Mouse (Mus musculus) neural tube, embryonic 13.5 days (tissue): Measurements from ENCODE around the gene Acoxl. TPM values are rescaled to one million over a fixed set of nuclear protein-coding genes. Genes with fewer than 3 reads are reported as not detected.
A peak's percentile ranks its signal among the peaks of the same experiment; 100 is the strongest.

Experiments used
- ATAC-seq: fragments of 200-750 bp; cut with Nextera tagmentation; 2 replicates; pipeline ENCODE4 v1.8.0; 2017; ENCODE audit warnings: low read depth, mild to moderate bottlenecking, moderate TSS enrichment, moderate library complexity
- H3K27ac ChIP-seq: fragments of 300-500 bp; sonication (generic); replicated peaks from 2 replicates; pipeline ENCODE4 v1.5.1; 2015; ENCODE audit warnings: moderate library complexity, mild to moderate bottlenecking, inconsistent platforms
- H3K27me3 ChIP-seq: fragments of 300-500 bp; sonication (generic); 2 replicates; pipeline ENCODE4 v1.6.1; 2015; ENCODE audit warnings: mild to moderate bottlenecking, inconsistent platforms
- H3K36me3 ChIP-seq: fragments of 300-500 bp; sonication (generic); 2 replicates; pipeline ENCODE4 v1.6.1; 2015; ENCODE audit warnings: mild to moderate bottlenecking, inconsistent platforms
- H3K4me1 ChIP-seq: fragments of 300-500 bp; sonication (generic); replicated peaks from 2 replicates; pipeline ENCODE4 v1.6.1; 2015; ENCODE audit warnings: inconsistent platforms
- H3K4me2 ChIP-seq: fragments of 300-500 bp; sonication (generic); 2 replicates; pipeline ENCODE4 v1.6.1; 2015; ENCODE audit warnings: inconsistent platforms, mild to moderate bottlenecking, moderate library complexity
- H3K4me3 ChIP-seq: fragments of 300-500 bp; sonication (generic); 2 replicates; pipeline ENCODE4 v1.5.1; 2015; ENCODE audit warnings: mild to moderate bottlenecking, inconsistent platforms
- H3K9ac ChIP-seq: fragments of 300-500 bp; sonication (generic); 2 replicates; pipeline ENCODE4 v1.6.1; 2015; ENCODE audit warnings: moderate library complexity, mild to moderate bottlenecking, inconsistent platforms
- H3K9me3 ChIP-seq: fragments of 300-500 bp; sonication (generic); 2 replicates; pipeline ENCODE4 v1.6.1; 2016; ENCODE audit warnings: inconsistent platforms
- WGBS: fragments of 180-500 bp; shearing (Covaris S2); methylation state at CpG from one replicate; pipeline ENCODE4 v1.1.7; 2015; 5-methylcytosine and 5-hydroxymethylcytosine counted together
- polyA plus RNA-seq: library from polyadenylated mRNA; unstranded; fragments of >200 nt; fragmentation: Nextera tagmentation; extraction: Ambion mirVana; gene quantifications from 2 replicates; pipeline ENCODE4 v1.2.1, GENCODE M21; 2015

Gene Acoxl
- polyA plus RNA-seq, 1 experiment from 2014 or later = 0.20 TPM

- 0 out of 2 replicates have a peak, but pooled peaks cover 4% of the 10 kb centered on the region for H3K27me3 ChIP-seq
- no peak overlapping the region for H3K27ac ChIP-seq
- WGBS = 88% methylated on average over 5 of the region's 5 CpGs
- ATAC-seq = no peak
- H3K9me3 ChIP-seq = no peaks in the 10 kb centered on the region
- no peaks in the 10 kb centered on the region for H3K36me3 ChIP-seq
- no peaks in the 10 kb centered on the region for H3K4me1 ChIP-seq
- no peak overlapping the region for H3K9ac ChIP-seq
- no peak overlapping the region for H3K4me3 ChIP-seq
- no peak overlapping the region for H3K4me2 ChIP-seq
Measured at GRCm38 (mm10) chr2:128072944-128073343, 234.3 kb downstream of the Acoxl start.

GRCm38 (mm10) chr2:128073603-128074002 lies 234.9 kb downstream of the Acoxl start:
- Histone ChIP-seq H3K27ac (no peak overlapping the region), H3K4me3 (no peak overlapping the region), H3K9me3 (no peaks in the 10 kb centered on the region), H3K9ac (no peak overlapping the region), H3K27me3 (0 out of 2 replicates have a peak, but pooled peaks cover 4% of the 10 kb centered on the region), H3K4me2 (no peak overlapping the region), H3K4me1 (peaks cover 2% of the 10 kb centered on the region), H3K36me3 (no peaks in the 10 kb centered on the region)
- WGBS = 90% methylated on average over 2 of the region's 2 CpGs
- no peak for ATAC-seq

- 0 out of 2 replicates have a peak, but pooled peaks cover 3% of the 10 kb centered on the region for H3K9me3 ChIP-seq
- H3K4me1 ChIP-seq = peaks cover 10% of the 10 kb centered on the region
- WGBS = 80% methylated on average over 4 of the region's 4 CpGs
Measured at GRCm38 (mm10) chr2:128076936-128077335, 238.3 kb downstream of the Acoxl start.

GRCm38 (mm10) chr2:128078859-128079258 lies 240.2 kb downstream of the Acoxl start:
- H3K27ac ChIP-seq = 0 out of 2 replicates have a peak overlapping the region, but pooled peaks have one; percentile 15
- peak; percentile 65 for ATAC-seq
- no peak overlapping the region for H3K9ac ChIP-seq
- peaks cover 10% of the 10 kb centered on the region for H3K4me1 ChIP-seq
- H3K9me3 ChIP-seq = 0 out of 2 replicates have a peak, but pooled peaks cover 3% of the 10 kb centered on the region
- no peak overlapping the region for H3K4me3 ChIP-seq
- no peaks in the 10 kb centered on the region for H3K36me3 ChIP-seq
- H3K27me3 ChIP-seq = 0 out of 2 replicates have a peak, but pooled peaks cover 4% of the 10 kb centered on the region
- peak overlapping the region; percentile 11; the same call in 1 of the 2 replicates for H3K4me2 ChIP-seq
- 47% methylated on average over 5 of the region's 5 CpGs for WGBS

More at GRCm38 (mm10) chr2:128076936-128077335, 238.3 kb downstream of the Acoxl start:
- Histone ChIP-seq H3K27me3 (0 out of 2 replicates have a peak, but pooled peaks cover 4% of the 10 kb centered on the region), H3K4me3 (no peak overlapping the region), H3K27ac (no peak overlapping the region), H3K4me2 (no peak overlapping the region), H3K36me3 (no peaks in the 10 kb centered on the region), H3K9ac (no peak overlapping the region)
- ATAC-seq = no peak

- no peaks in the 10 kb centered on the region for H3K36me3 ChIP-seq
- H3K4me1 ChIP-seq = peaks cover 10% of the 10 kb centered on the region
- peak; percentile 40; the same call in 1 of the 2 replicates for ATAC-seq
- 0 out of 2 replicates have a peak overlapping the region, but pooled peaks have one; percentile 6 for H3K9ac ChIP-seq
- WGBS = 46% methylated on average over 6 of the region's 6 CpGs
- H3K9me3 ChIP-seq = 0 out of 2 replicates have a peak, but pooled peaks cover 3% of the 10 kb centered on the region
- 0 out of 2 replicates have a peak, but pooled peaks cover 4% of the 10 kb centered on the region for H3K27me3 ChIP-seq
- no peak overlapping the region for H3K4me3 ChIP-seq
- peak overlapping the region; percentile 11 for H3K4me2 ChIP-seq
- 0 out of 2 replicates have a peak overlapping the region, but pooled peaks have one; percentile 15 for H3K27ac ChIP-seq
Measured at GRCm38 (mm10) chr2:128079316-128079715, 240.6 kb downstream of the Acoxl start.

- ATAC-seq = no peak
- Histone ChIP-seq H3K4me1 (peaks cover 14% of the 10 kb centered on the region), H3K27ac (no peak overlapping the region), H3K4me3 (no peak overlapping the region), H3K9ac (no peak overlapping the region), H3K4me2 (no peak overlapping the region), H3K9me3 (0 out of 2 replicates have a peak, but pooled peaks cover 4% of the 10 kb centered on the region), H3K27me3 (no peaks in the 10 kb centered on the region), H3K36me3 (no peaks in the 10 kb centered on the region)
- 50% methylated on average over 3 of the region's 3 CpGs for WGBS
Measured at GRCm38 (mm10) chr2:128083844-128084243, 245.2 kb downstream of the Acoxl start.

GRCm38 (mm10) chr2:128084607-128085006 lies 245.9 kb downstream of the Acoxl start:
- H3K9me3 ChIP-seq = 0 out of 2 replicates have a peak, but pooled peaks cover 5% of the 10 kb centered on the region
- 82% methylated on average over 5 of the region's 5 CpGs for WGBS
- H3K4me3 ChIP-seq = no peak overlapping the region
- H3K9ac ChIP-seq = no peak overlapping the region
- no peak overlapping the region for H3K27ac ChIP-seq
- H3K27me3 ChIP-seq = no peaks in the 10 kb centered on the region
- no peaks in the 10 kb centered on the region for H3K36me3 ChIP-seq
- H3K4me1 ChIP-seq = peaks cover 8% of the 10 kb centered on the region; the same call in 1 of the 2 replicates
- ATAC-seq = no peak
- no peak overlapping the region for H3K4me2 ChIP-seq

- Histone ChIP-seq H3K4me1 (peaks cover 8% of the 10 kb centered on the region; the same call in 1 of the 2 replicates), H3K4me2 (no peak overlapping the region), H3K4me3 (no peak overlapping the region), H3K27me3 (no peaks in the 10 kb centered on the region), H3K9me3 (0 out of 2 replicates have a peak, but pooled peaks cover 5% of the 10 kb centered on the region), H3K27ac (no peak overlapping the region), H3K9ac (no peak overlapping the region), H3K36me3 (no peaks in the 10 kb centered on the region)
- no peak for ATAC-seq
- WGBS = 89% methylated on average over 1 of the region's 1 CpGs
Measured at GRCm38 (mm10) chr2:128085481-128085880, 246.8 kb downstream of the Acoxl start.

- 46% methylated on average over 14 of the region's 14 CpGs for WGBS
- Histone ChIP-seq H3K4me3 (no peak overlapping the region), H3K4me1 (peaks cover 8% of the 10 kb centered on the region; the same call in 1 of the 2 replicates), H3K9ac (no peak overlapping the region), H3K27me3 (no peaks in the 10 kb centered on the region), H3K9me3 (0 out of 2 replicates have a peak, but pooled peaks cover 4% of the 10 kb centered on the region), H3K27ac (no peak overlapping the region), H3K36me3 (no peaks in the 10 kb centered on the region), H3K4me2 (no peak overlapping the region)
- no peak for ATAC-seq
Measured at GRCm38 (mm10) chr2:128086301-128086886, 247.7 kb downstream of the Acoxl start.

- Histone ChIP-seq H3K9ac (no peak overlapping the region), H3K9me3 (0 out of 2 replicates have a peak, but pooled peaks cover 2% of the 10 kb centered on the region), H3K36me3 (no peaks in the 10 kb centered on the region), H3K27ac (no peak overlapping the region), H3K4me1 (peaks cover 11% of the 10 kb centered on the region; the same call in 1 of the 2 replicates), H3K4me3 (no peak overlapping the region), H3K4me2 (no peak overlapping the region), H3K27me3 (no peaks in the 10 kb centered on the region)
- ATAC-seq = no peak
- WGBS = 82% methylated on average over 7 of the region's 7 CpGs
Measured at GRCm38 (mm10) chr2:128086996-128087526, 248.4 kb downstream of the Acoxl start.

GRCm38 (mm10) chr2:128087798-128088545 lies 249.3 kb downstream of the Acoxl start:
- H3K36me3 ChIP-seq = no peaks in the 10 kb centered on the region
- no peak overlapping the region for H3K27ac ChIP-seq
- H3K27me3 ChIP-seq = no peaks in the 10 kb centered on the region
- H3K4me2 ChIP-seq = no peak overlapping the region
- WGBS = 89% methylated on average over 8 of the region's 8 CpGs
- ATAC-seq = no peak
- no peak overlapping the region for H3K9ac ChIP-seq
- H3K9me3 ChIP-seq = 0 out of 2 replicates have a peak, but pooled peaks cover 2% of the 10 kb centered on the region
- H3K4me3 ChIP-seq = no peak overlapping the region
- peaks cover 14% of the 10 kb centered on the region; the same call in 1 of the 2 replicates for H3K4me1 ChIP-seq
